Mouse (Mus musculus) olfactory bulb, adult 2 months (tissue): ENCODE results near the gene Cox19.

ENCODE experiments used
- CTCF ChIP-seq: fragments of 200-500 bp; IDR thresholded peaks from 2 replicates; pipeline ENCODE4 v1.5.1; 2012; ENCODE audit warnings: low read depth, mild to moderate bottlenecking, low read length, moderate library complexity; ENCODE audit not compliant: insufficient read depth
- POLR2A ChIP-seq: fragments of 200-500 bp; IDR thresholded peaks from 2 replicates; pipeline ENCODE4 v1.6.1; 2012; ENCODE audit warnings: mild to moderate bottlenecking, low read depth, low read length, moderate library complexity; ENCODE audit not compliant: insufficient read depth

GRCm38 (mm10) chr5:139335634-139336033, 15.6 kb downstream of the Cox19 start:
- TF ChIP-seq CTCF (no peak), POLR2A (no peak)
